Mouse (Mus musculus) C2C12 (cell line): ENCODE data around the gene Cope.

Source experiments
- CTCF ChIP-seq: IDR thresholded peaks from one replicate; pipeline ENCODE4 v1.5.1; 2011; ENCODE audit not compliant: control insufficient read depth, insufficient read depth, insufficient read length
- MAX ChIP-seq: IDR thresholded peaks from one replicate; pipeline ENCODE4 v1.6.1; 2011; ENCODE audit warnings: mild to moderate bottlenecking, control low read depth
- MYOD1 ChIP-seq: IDR thresholded peaks from one replicate; pipeline ENCODE4 v1.6.1; 2011; ENCODE audit warnings: low read depth; ENCODE audit not compliant: control insufficient read depth, insufficient read length

DNA sequence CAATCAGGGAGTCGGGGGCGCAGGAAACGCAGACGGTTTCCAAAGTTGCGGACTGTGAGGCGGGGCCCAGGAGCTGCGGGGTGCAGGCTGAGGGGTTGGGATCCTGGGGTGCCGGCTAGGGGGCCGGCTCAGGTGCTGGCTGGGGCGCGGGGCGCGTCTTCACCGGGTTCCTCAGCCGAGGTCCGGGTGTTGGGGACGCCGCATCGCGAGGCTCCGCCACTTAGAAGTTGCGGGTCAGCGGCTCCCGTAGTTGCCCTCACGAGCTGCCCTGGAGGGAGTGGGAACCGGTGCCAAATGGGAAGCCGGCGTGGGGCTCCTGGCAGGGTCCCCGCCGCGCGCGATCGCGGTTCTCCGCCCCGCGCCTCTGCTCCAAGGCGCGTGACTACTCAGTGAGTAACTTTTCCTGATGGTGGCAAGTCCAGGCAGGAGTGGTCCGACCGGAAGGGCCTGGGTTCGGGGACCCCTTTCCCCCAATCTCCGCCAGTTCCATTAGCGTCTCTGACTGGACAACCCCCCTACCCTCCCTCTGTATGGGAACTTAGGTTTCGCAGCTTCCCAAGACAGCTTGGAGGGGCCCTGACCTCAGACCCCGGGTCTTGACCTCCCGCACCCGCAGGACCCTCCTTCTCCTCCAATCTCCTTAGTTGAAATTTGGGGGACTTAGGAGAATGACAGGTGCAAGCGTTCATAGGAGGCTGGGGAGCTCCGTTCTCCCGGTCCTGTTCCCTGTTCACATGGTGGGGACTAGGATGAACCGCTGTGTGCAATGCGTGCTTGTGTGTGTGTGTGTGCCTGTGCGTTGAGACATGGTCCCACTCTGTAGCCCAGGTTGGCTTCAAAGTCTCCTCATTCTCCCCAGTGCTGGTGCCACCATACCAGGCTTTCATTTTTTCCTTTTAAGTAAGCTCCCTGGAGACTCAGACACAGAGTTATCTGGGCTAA, 18.9 kb upstream of the Cope start:
- TF ChIP-seq CTCF (no peak), MYOD1 (no peak), MAX (no peak)
